Mouse (Mus musculus) lung, postnatal 0 days (tissue): ENCODE measurements around the gene Tor1aip2.

Source experiments
- CTCF ChIP-seq: IDR thresholded peaks from 2 replicates; pipeline ENCODE4 v1.5.1; 2016; ENCODE audit warnings: antibody characterized with exemption, mild to moderate bottlenecking
- EP300 ChIP-seq: IDR thresholded peaks from 2 replicates; pipeline ENCODE4 v1.6.1; 2016; ENCODE audit warnings: antibody characterized with exemption, mild to moderate bottlenecking, control low read depth

GRCm38 (mm10) chr1:156028340-156028975 is 6.7 kb upstream of the Tor1aip2 start:
- TF ChIP-seq CTCF (no peak), EP300 (no peak)
